Mouse (Mus musculus): ENCODE data around the gene Zdhhc4. TPM values are rescaled to one million over a fixed set of nuclear protein-coding genes. Genes with fewer than 3 reads are reported as not detected.

Gene Zdhhc4
- total and polyA plus RNA-seq, 2 experiments from 2014 or later = 63.3 to 104 TPM

DNA sequence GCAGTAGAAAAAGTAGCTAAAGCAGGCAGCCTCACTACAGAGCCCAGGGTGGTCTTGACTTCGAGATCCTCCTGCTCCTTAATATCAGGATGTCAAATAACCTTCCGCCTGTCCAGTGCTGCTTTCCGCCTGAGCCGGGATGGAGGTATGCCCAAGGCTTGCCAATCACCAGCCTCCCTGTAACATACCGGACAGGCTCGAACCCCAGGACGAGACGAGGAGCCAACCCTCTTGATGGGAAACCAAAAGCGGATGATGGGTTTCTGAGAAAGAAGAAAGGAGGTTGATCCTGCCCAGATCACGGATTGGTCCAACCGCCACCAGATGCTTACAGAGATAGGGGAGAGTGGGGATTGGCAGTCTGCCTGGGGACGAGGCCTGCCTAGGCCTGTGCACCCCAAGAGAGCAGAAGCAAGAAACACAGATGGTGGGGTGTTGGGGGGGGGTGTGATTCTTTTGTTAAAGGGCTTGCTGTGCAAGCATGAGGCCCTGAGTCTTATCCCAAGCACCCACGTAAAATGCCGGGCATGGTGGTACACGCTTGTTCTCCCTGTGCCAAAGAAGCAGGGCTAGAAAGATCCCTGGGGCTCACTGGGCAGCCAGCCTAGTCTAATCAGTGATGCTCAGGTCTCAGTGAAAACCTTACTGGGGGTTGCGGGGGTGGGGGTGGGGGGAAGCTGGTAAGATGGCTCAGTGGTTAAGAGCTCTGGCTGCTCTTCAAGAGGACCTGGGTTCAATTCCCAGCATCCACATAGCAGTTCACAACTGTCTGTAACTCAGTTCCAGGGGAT lies 56.3 kb downstream of the Zdhhc4 start:
- Histone ChIP-seq H3K4me3 (ENCODE audit: low read depth, low read length) (no peak overlapping the region), H3K36me3 (replicated peaks; ENCODE audit: control insufficient read depth, insufficient read depth, low read length) (no peaks in the 10 kb centered on the region), H3K9ac (replicated peaks; ENCODE audit: low read depth, low read length) (no peak overlapping the region), H3K4me2 (ENCODE audit: low read depth, low read length) (no peak overlapping the region), H3K9me3 (replicated peaks; ENCODE audit: control insufficient read depth, low read length) (no peaks in the 10 kb centered on the region), H3K27me3 (ENCODE audit: control insufficient read depth, insufficient read depth, low read length) (peaks cover 9% of the 10 kb centered on the region; the same call in 1 of the 2 replicates), H3K27ac (ENCODE audit: low read depth) (no peak overlapping the region), H3K4me1 (ENCODE audit: control insufficient read depth, insufficient read depth) (peaks cover 15% of the 10 kb centered on the region)
- no peak for DNase-seq (ENCODE audit: low spot score)
- no peak for ATAC-seq (ENCODE audit: insufficient read depth, low read depth)
- no peak for TF ChIP-seq CTCF (IDR thresholded peaks at IDR 0.05; ENCODE audit: low read depth)
- 82% methylated on average over 16 of the region's 16 CpGs for WGBS

DNA sequence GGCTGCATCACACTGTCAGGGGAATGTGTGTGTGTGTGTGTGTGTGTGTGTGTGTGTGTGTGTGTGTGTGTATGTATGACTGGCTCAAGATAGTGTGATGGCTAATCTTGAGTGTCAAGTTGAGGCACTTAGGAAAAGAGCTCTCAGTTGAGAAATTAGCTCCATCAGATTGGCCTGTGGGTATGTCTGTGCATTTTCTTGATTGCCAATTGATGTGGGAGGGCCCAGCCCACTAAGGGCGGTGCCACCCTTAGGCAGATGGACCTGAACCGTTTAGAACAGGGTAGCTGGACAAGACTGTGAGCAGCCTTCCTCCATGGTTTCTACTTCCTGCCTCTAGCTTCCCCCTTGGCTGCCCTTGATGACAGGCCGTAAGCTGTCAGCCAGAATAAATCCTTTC lies 56.9 kb downstream of the Zdhhc4 start:
- no peak for ATAC-seq (ENCODE audit: insufficient read depth, low read depth)
- 73% methylated on average over 3 of the region's 3 CpGs for WGBS

DNA sequence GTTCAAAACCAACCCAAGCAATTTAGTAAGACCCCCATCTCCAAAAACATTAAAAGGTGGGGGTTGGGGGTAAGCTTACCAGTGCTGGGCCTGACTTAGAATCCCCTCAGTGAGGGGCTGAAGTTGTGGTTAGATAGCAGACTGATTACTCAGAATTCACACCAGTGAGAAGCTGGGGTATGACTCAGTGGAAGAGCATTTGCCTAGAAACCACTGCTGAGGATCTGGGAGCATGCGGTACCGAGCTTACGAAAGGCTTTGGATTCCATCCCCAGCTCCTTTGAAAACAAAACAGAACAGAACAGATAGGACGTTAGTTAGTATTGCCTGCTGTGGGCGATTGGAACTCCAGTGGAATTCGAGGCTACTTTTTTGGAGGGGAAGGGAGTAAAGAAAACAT lies 57.4 kb downstream of the Zdhhc4 start:
- ATAC-seq (ENCODE audit: insufficient read depth, low read depth) = no peak
- H3K4me1 ChIP-seq (ENCODE audit: control insufficient read depth, insufficient read depth) = peaks cover 15% of the 10 kb centered on the region
- H3K4me3 ChIP-seq (ENCODE audit: low read depth, low read length) = no peak overlapping the region
- no peak overlapping the region for H3K4me2 ChIP-seq (ENCODE audit: low read depth, low read length)
- WGBS = 55% methylated on average over 6 of the region's 6 CpGs
- no peak overlapping the region for H3K27ac ChIP-seq (ENCODE audit: low read depth)
- no peaks in the 10 kb centered on the region for H3K36me3 ChIP-seq (replicated peaks; ENCODE audit: control insufficient read depth, insufficient read depth, low read length)
- no peak for DNase-seq (ENCODE audit: low spot score)
- TF ChIP-seq EP300 (IDR thresholded peaks at IDR 0.05; ENCODE audit: low read depth) (no peak), CTCF (IDR thresholded peaks at IDR 0.05; ENCODE audit: low read depth) (no peak)
- H3K27me3 ChIP-seq (ENCODE audit: control insufficient read depth, insufficient read depth, low read length) = peaks cover 7% of the 10 kb centered on the region; the same call in 1 of the 2 replicates
- no peak overlapping the region for H3K9ac ChIP-seq (replicated peaks; ENCODE audit: low read depth, low read length)
- H3K9me3 ChIP-seq (replicated peaks; ENCODE audit: control insufficient read depth, low read length) = no peaks in the 10 kb centered on the region

More for the DNA sequence above, 56.9 kb downstream of the Zdhhc4 start:
- H3K9me3 ChIP-seq (replicated peaks; ENCODE audit: control insufficient read depth, low read length) = no peaks in the 10 kb centered on the region
- no peak overlapping the region for H3K9ac ChIP-seq (replicated peaks; ENCODE audit: low read depth, low read length)
- TF ChIP-seq CTCF (IDR thresholded peaks at IDR 0.05; ENCODE audit: low read depth) (no peak), EP300 (IDR thresholded peaks at IDR 0.05; ENCODE audit: low read depth) (no peak)
- H3K36me3 ChIP-seq (replicated peaks; ENCODE audit: control insufficient read depth, insufficient read depth, low read length) = no peaks in the 10 kb centered on the region
- no peak overlapping the region for H3K4me2 ChIP-seq (ENCODE audit: low read depth, low read length)
- H3K4me1 ChIP-seq (ENCODE audit: control insufficient read depth, insufficient read depth) = peaks cover 15% of the 10 kb centered on the region
- H3K4me3 ChIP-seq (ENCODE audit: low read depth, low read length) = no peak overlapping the region
- peaks cover 7% of the 10 kb centered on the region; the same call in 1 of the 2 replicates for H3K27me3 ChIP-seq (ENCODE audit: control insufficient read depth, insufficient read depth, low read length)
- H3K27ac ChIP-seq (ENCODE audit: low read depth) = no peak overlapping the region
- DNase-seq (ENCODE audit: low spot score) = no peak

DNA sequence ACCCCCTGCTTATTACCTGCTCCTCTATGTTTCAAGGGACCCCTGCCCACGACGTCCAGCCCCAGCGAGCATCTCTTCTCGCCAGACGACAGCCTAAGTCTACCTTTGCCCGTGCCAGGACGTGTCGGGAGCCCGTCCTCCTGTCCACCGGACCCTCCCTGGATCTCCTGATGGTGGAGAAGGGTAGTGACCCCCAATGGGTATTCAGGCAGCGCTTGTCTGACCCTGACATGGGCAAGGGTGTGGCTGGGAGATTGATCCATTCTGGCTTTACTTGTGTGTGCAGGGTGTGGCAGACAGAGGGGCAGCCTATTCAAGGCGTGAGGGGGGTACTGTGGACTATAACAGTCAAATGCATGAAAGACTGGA lies 58.9 kb downstream of the Zdhhc4 start:
- ATAC-seq (ENCODE audit: insufficient read depth, low read depth) = peak; percentile 7; the same call in 1 of the 2 replicates
- peak overlapping the region; percentile 98 for H3K4me3 ChIP-seq (ENCODE audit: low read depth, low read length)
- H3K4me1 ChIP-seq (ENCODE audit: control insufficient read depth, insufficient read depth) = peaks cover 15% of the 10 kb centered on the region
- H3K27ac ChIP-seq (ENCODE audit: low read depth) = peak overlapping the region; percentile 53
- peak overlapping the region; percentile 90 for H3K9ac ChIP-seq (replicated peaks; ENCODE audit: low read depth, low read length)
- no peaks in the 10 kb centered on the region for H3K36me3 ChIP-seq (replicated peaks; ENCODE audit: control insufficient read depth, insufficient read depth, low read length)
- 4% methylated on average over 12 of the region's 12 CpGs for WGBS
- no peak for DNase-seq (ENCODE audit: low spot score)
- no peaks in the 10 kb centered on the region for H3K9me3 ChIP-seq (replicated peaks; ENCODE audit: control insufficient read depth, low read length)
- H3K27me3 ChIP-seq (ENCODE audit: control insufficient read depth, insufficient read depth, low read length) = no peaks in the 10 kb centered on the region
- peak overlapping the region; percentile 99 for H3K4me2 ChIP-seq (ENCODE audit: low read depth, low read length)
- no peak for TF ChIP-seq EP300 (IDR thresholded peaks at IDR 0.05; ENCODE audit: low read depth)

DNA sequence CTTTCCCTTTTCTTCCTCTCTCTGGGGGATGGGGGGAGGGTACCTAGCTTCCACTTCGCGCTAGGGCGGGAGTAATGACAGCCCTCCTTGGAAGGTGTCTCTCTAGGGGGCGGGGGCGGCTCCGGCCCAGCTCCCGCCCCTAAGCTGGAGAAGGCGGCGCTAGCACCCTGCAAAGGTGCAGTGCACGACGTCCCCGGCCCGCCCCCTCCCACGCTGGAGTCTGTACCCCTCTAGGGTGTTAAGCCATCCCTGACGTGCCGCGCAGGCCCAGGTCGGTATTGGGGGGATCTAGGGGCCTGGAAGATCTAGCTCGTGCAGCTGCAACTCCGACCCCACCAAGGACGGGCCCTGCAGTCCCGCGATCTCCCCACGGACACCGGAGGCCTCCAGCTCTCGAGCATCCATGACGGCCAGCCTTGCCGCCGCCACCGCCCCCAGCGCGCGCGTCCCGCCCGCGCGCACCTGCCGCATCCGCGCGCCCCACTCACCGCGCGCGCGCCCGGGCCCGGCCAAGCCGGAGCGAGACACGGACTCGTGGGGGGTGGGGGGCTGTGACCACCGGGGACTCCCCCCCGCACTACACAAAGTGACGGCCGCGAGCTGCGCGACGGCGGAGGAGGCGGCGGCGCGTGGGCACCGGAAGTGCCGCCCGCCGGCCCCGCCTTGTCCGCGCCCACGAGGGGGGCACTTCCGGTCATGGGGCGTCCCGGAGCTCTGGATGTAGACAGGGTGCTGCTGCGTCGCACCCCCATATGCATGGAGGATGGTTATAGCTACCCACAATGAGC lies 59.5 kb downstream of the Zdhhc4 start, which contains the start of gene Zfp316:
Zfp316 (minus strand) TSS at position 660 of the 788 bp plus-strand sequence.
- peak; percentile 29 for DNase-seq (ENCODE audit: low spot score)
- H3K27me3 ChIP-seq (ENCODE audit: control insufficient read depth, insufficient read depth, low read length) = no peaks in the 10 kb centered on the region
- H3K27ac ChIP-seq (ENCODE audit: low read depth) = peak within 1 kb of the TSS; percentile 53
- H3K9me3 ChIP-seq (replicated peaks; ENCODE audit: control insufficient read depth, low read length) = no peaks in the 10 kb centered on the region
- H3K9ac ChIP-seq (replicated peaks; ENCODE audit: low read depth, low read length) = peak within 1 kb of the TSS; percentile 90
- no peaks in the 10 kb centered on the region for H3K36me3 ChIP-seq (replicated peaks; ENCODE audit: control insufficient read depth, insufficient read depth, low read length)
- under 1% methylated on average over 67 of the region's 79 CpGs for WGBS
- peak; percentile 79 for ATAC-seq (ENCODE audit: insufficient read depth, low read depth)
- peak within 1 kb of the TSS; percentile 99 for H3K4me2 ChIP-seq (ENCODE audit: low read depth, low read length)
- H3K4me3 ChIP-seq (ENCODE audit: low read depth, low read length) = peak within 1 kb of the TSS; percentile 98
- TF ChIP-seq CTCF (IDR thresholded peaks at IDR 0.05; ENCODE audit: low read depth) (no peak), EP300 (IDR thresholded peaks at IDR 0.05; ENCODE audit: low read depth) (no peak)
- peaks cover 15% of the 10 kb centered on the region for H3K4me1 ChIP-seq (ENCODE audit: control insufficient read depth, insufficient read depth)
